Mouse (Mus musculus): ENCODE results near the gene Xpr1.

Xpr1 gene

DNA sequence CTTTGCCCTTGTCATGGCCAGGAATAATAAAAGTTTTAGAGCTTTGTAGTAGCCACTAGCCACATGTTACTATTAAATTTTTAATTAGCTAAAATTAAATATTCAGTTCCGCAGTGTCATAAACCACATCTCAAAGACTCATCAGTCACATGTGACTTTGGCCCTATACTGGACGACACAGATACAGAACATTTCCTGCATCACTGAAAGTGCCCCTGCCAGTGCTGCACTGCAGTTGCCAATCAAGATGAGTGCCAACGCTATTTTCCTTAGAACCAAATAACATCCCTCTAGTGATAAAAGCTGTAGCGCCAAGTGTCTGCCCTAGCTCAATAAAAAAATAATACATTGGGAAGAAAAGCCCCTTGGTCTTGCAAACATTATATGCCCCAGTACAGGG, 17.2 kb downstream of the Xpr1 start:
- no peak for DNase-seq (ENCODE audit: low spot score)

DNA sequence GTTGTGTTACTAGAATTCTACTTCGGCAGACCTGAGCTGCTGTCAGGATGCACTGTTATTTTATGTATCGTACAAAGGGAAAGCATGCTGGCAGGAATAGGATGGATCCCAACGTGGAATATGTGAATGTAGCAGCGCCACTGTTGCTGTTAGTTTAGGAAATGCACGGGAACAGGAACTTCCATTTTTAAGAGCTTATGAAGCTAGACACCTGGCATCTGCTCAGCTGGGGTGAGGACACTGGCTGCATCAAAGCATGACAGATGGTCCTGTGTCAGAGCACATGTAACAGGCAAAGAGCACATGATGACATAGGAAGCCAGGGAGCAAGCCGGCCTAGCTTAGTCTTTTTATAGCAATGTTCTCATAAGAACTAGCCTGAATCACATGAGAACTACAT, 22.4 kb downstream of the Xpr1 start:
- no peak for DNase-seq (ENCODE audit: low spot score)

DNA sequence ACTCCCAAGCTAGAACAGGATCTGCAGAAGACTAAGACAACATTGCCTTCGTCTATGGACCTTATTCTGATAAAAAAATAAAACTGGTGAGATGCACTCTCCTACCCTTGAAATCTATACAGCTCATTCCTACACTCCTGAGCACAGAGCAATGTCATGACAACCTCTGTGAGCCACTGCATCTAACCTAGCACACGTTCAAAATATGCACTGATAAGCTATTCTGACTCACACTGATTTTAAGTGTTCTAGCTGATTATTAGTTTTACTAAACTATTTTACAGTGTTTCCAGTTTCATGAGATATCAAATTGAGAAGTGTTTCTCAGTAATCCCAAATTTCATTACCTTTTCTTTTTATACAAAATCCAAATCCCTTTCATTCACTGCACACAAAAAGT, 23.2 kb downstream of the Xpr1 start:
- no peak for DNase-seq (ENCODE audit: low spot score)

GRCm38 (mm10) chr1:155392825-155393224, 24.4 kb downstream of the Xpr1 start:
- no peak for DNase-seq (ENCODE audit: low spot score)

DNA sequence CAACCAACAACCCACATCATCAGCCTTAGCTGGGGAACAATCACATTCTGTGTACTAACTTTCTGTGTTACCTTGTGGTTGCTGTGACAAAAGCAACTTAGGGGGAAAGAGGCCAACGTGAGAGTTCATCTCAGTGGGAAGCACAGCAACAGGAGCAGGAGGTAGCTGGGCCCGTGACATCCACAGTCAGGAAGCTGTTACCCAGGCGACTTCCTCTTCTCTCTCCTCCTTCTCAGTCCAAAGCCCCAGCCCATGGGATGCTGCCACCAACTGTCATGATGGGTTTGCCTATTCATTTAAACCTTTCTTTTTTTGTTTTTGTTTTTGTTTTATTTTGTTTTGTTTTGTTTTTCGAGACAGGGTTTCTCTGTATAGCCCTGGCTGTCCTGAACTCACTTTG, 25.7 kb downstream of the Xpr1 start:
- DNase-seq (ENCODE audit: low spot score), result no peak

DNA sequence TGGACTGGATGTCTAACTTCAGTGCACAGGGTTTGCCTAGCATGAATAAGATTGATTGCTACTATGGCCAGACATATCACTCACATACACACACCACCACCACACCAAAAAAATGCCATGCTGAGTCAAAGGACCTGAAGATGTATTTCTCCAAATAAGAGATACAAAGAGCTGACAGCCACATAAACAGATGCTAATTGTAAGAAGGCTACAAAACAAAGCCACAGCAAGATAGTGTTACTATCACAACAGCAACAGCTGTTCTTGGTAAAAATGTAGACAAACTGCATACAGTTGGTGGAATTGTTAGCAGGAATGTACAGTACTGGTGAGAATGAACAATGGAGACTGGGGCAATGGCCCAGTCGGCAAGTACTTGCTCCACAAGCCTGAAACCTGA, 28.8 kb downstream of the Xpr1 start:
- no peak for DNase-seq (ENCODE audit: low spot score)

GRCm38 (mm10) chr1:155386551-155386950, 30.7 kb downstream of the Xpr1 start:
- DNase-seq (ENCODE audit: low spot score), result no peak

GRCm38 (mm10) chr1:155383319-155384302, 33.6 kb downstream of the Xpr1 start:
- no peak for DNase-seq (ENCODE audit: low spot score)

- no peak for DNase-seq (ENCODE audit: low spot score)
Observed at GRCm38 (mm10) chr1:155381931-155382330, 35.3 kb downstream of the Xpr1 start.

DNA sequence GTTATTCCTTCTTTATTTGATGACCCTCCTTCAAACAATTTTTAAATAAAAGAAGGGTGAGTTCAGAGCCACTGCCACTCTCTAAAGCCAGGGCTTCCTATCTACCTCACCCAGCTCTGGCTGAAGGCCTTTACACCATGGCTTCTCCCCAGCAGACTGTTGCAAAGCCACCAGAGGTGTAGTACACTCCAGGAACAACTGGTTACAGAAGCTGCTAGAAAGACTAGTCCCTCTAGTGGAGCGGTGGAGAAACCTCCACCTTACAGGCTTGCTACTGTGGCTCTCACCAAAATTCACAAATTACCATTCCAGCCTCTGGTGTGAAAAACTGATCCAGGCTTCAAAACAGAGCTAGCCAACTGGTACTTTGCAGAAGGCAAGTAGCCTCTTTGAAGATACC, 37.9 kb downstream of the Xpr1 start:
- no peak for DNase-seq (ENCODE audit: low spot score)

- no peak for DNase-seq (ENCODE audit: low spot score)
Observed at GRCm38 (mm10) chr1:155372821-155373220, 44.4 kb downstream of the Xpr1 start.

DNA sequence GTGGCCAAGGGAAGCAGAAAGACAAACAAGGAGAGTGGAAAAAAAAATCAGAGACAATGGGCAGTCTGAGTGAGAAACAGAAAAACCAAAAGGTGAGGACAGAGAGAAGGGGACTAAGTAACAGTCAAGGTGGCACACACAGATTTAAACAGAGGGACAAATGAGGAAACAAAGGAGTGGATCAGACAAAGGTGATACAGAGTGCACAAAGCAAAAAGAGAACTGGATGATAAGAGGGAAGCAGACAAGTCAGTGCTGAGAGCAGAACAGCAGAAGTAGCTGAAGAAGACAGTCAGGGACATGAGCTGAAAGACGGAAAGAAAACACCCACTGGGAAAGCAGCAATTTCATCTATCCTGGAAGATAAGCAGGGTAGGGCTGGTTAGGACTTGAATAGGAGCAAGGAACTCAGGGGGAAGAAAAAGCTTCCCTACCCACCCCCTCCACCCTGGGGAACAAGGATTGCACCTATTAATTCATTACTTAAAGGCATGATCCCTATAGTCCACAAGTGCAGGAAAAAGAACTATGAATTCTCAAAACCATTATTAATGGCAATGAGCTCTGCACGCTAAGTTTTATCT, 47.0 kb downstream of the Xpr1 start:
- DNase-seq (ENCODE audit: low spot score), result no peak

- no peak for DNase-seq (ENCODE audit: low spot score)
Observed at GRCm38 (mm10) chr1:155366366-155366765, 50.8 kb downstream of the Xpr1 start.

DNA sequence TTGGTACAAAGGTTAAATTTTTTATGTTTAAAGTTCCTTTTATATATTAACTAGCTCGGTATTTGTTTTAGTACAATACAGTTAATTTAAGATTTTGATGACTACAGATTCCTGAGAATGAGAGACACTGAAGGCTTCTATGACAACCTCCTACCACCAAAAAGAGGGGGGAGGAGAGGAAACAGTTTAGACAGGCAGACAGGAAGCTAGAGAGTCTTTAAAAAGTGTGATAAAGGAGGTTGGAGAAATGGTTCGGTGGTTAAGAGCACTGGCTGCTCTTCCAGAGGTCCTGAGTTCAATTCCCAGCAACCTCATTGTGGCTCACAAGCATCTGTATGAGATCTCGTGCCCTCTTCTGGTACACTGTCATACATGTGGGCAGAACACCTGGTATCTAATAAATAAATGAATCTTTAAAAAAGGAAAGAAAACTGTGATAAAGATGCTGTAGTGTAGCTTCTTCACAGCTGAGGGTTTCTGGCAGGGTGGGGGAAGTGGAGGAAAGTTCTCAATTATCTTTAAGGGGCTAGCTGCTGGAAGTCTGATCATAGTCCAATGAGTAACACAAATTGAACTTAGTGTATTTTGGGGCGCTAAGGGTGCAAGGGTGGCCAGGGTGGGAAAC, 55.6 kb downstream of the Xpr1 start:
- no peak for DNase-seq (ENCODE audit: low spot score)

DNA sequence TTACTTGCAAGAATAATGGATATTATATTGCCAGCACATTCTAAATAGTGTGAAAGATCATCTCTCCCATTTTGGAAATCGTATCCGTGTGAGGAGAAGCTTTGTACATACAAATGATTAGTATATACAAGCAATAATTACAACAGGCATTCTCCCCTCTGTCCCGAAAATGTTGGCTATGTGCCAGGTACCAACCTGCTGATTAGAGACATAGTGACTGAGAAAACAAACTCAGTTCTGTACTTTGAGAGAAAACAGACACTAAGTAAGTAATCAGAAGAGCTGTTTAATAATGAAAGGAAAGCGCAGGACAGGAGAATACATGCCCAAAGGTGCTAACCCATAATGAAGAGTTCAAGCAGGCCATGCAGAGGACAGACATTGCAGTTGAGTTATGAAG, 64.1 kb downstream of the Xpr1 start:
- no peak for DNase-seq (ENCODE audit: low spot score)

GRCm38 (mm10) chr1:155351527-155351926, 65.7 kb downstream of the Xpr1 start:
- no peak for DNase-seq (ENCODE audit: low spot score)

DNA sequence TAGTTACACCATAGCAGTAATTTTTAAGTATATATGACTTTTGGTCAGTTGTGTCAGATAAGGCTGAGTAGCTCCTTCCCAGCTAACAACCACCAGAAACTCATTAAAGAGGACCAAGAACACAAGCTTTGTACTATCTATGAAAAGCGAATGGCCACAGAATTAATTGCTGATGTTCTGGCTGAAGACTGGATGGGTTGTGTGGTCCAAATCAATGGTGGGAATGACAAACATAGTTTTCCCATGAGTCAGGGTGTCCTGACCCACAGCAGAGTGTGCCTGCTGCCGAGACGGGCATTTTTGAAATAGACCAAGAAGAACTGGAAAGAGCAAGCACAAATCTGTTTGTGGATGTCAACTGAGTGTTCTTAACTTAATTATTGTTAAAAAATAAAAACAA, 68.7 kb downstream of the Xpr1 start:
- no peak for DNase-seq (ENCODE audit: low spot score)

DNA sequence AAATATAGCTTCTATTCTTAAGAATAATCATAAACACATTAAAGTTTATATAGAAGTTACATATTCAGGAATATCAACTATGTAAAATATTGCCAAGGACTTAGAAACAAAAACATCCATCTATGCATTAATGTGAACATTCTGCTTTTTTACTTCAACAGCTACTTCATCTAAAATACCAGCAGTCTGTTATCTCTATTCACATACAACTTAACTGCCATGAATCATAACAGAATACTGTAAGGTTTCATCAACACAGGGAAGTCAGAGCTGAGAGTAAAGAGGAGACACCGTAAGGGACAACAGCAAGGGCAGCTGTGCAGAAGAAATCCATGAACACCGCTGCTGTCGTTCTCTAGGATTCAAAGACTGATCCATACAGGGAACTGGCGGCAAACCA, 69.9 kb downstream of the Xpr1 start:
- DNase-seq (ENCODE audit: low spot score), result no peak

GRCm38 (mm10) chr1:155344019-155344418, 73.2 kb downstream of the Xpr1 start:
- DNase-seq (ENCODE audit: low spot score), result no peak

DNA sequence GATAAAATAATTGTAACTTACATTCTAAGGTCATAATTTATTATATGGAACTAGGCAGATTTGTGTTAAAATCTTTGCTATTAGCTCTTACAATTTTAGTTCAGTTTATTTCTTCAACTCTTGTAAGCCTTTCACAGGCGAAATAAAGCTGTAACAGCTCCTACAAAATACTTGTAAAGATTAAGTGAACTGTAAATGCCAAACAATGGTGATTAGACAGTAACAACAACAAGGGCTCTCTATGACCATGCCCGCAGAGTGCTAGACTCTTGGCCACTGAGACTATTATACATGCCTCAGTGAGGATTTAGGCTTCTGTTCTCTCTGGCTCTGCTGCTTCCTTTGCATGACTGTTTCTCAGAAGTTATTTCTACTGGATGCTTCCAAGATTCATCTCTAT, 77.6 kb downstream of the Xpr1 start:
- DNase-seq (ENCODE audit: low spot score), result no peak

- DNase-seq (ENCODE audit: low spot score), result no peak
Observed at GRCm38 (mm10) chr1:155337315-155337714, 79.9 kb downstream of the Xpr1 start.

DNA sequence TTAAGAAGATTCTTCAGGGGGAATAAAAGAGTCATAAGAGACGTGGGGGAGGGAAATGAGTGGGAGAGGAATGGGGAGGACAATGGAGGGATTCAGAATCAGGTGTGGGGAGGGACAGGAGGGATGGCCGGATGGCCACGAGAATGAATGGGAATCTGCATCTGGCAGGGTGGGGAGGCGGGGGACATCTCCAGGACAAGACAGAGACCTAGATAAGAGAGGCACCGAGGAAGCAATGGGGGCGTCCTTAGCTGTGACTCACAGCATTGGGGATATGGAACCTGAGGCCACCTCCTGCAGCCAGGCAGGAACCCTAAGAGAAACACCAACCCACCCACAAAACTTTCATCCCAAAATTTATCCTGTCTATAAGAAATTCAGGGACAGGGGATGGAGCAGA, 81.3 kb downstream of the Xpr1 start:
- DNase-seq (ENCODE audit: low spot score), result no peak

DNA sequence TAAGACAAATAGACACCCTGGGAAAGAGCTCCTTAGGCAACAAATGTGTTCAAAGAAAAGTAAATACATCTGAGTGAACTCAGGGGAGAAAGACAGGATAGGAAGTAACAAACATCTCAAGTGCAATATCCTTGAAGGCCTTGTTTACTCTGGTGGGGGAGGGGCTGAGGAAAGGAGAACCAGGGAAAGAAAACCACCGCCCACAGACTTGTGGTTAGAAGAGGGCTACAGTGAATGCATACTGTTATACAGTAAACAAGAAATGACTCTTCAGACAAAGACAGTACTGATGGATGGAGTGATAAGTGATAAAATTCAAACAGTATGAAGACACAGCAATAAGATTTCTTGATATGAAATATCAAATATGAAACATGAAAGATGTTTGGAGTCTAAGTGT, 95.0 kb downstream of the Xpr1 start:
- no peak for DNase-seq (ENCODE audit: low spot score)
